Mouse (Mus musculus) liver, postnatal 0 days (tissue): ENCODE results near the gene Prickle4. TPM values are rescaled to one million over a fixed set of nuclear protein-coding genes. Genes with fewer than 3 reads are reported as not detected.

Experiments used
- ATAC-seq: fragments of 200-750 bp; cut with Nextera tagmentation; 2 replicates; pipeline ENCODE4 v1.8.0; 2017; ENCODE audit warnings: mild to moderate bottlenecking, moderate library complexity
- DNase-seq: peaks from one replicate; pipeline ENCODE4 v3.0.0-alpha.2; 2016
- H3K27ac ChIP-seq: fragments of 300-500 bp; sonication (generic); 2 replicates; pipeline ENCODE4 v1.5.1; 2014; ENCODE audit warnings: antibody characterized with exemption, moderate library complexity, mild to moderate bottlenecking, low read depth
- H3K27me3 ChIP-seq: fragments of 300-500 bp; sonication (generic); 2 replicates; pipeline ENCODE4 v1.6.1; 2014; ENCODE audit warnings: low read length, control low read depth, mixed read lengths; ENCODE audit not compliant: insufficient read depth
- H3K36me3 ChIP-seq: fragments of 300-500 bp; sonication (generic); replicated peaks from 2 replicates; pipeline ENCODE4 v1.6.1; 2014; ENCODE audit warnings: mild to moderate bottlenecking, control low read depth, low read length, moderate library complexity, mixed read lengths; ENCODE audit not compliant: insufficient read depth
- H3K4me1 ChIP-seq: fragments of 300-500 bp; sonication (generic); 2 replicates; pipeline ENCODE4 v1.6.1; 2014; ENCODE audit warnings: antibody characterized with exemption, mild to moderate bottlenecking, control low read depth; ENCODE audit not compliant: insufficient read depth
- H3K4me2 ChIP-seq: fragments of 300-500 bp; sonication (generic); 2 replicates; pipeline ENCODE4 v1.6.1; 2014; ENCODE audit warnings: low read depth, mild to moderate bottlenecking, low read length, moderate library complexity, mixed read lengths
- H3K4me3 ChIP-seq: fragments of 300-500 bp; sonication (generic); 2 replicates; pipeline ENCODE4 v1.5.1; 2014; ENCODE audit warnings: low read depth, low read length
- H3K9ac ChIP-seq: fragments of 300-500 bp; sonication (generic); replicated peaks from 2 replicates; pipeline ENCODE4 v1.6.1; 2014; ENCODE audit warnings: mild to moderate bottlenecking, moderate library complexity
- H3K9me3 ChIP-seq: fragments of 300-500 bp; sonication (generic); 2 replicates; pipeline ENCODE4 v1.6.1; 2016; ENCODE audit warnings: mild to moderate bottlenecking, control low read depth, low read length, mixed read lengths
- CTCF ChIP-seq: sonication (generic); IDR thresholded peaks from 2 replicates; pipeline ENCODE4 v1.5.1; 2016; ENCODE audit warnings: antibody characterized with exemption, low read depth
- EP300 ChIP-seq: IDR thresholded peaks from 2 replicates; pipeline ENCODE4 v1.6.1; 2016; ENCODE audit warnings: antibody characterized with exemption, low read depth, mild to moderate bottlenecking
- WGBS: fragments of 180-500 bp; shearing (Covaris S2); extraction: QIAGEN DNeasy Blood & Tissue Kit; methylation state at CpG from one replicate; pipeline ENCODE4 v1.1.7; 2014; ENCODE audit not compliant: insufficient replicate concordance; 5-methylcytosine and 5-hydroxymethylcytosine counted together
- polyA plus RNA-seq: library from polyadenylated mRNA; unstranded; fragments of >200 nt; fragmentation: Nextera tagmentation; extraction: Ambion mirVana; gene quantifications from 2 replicates; pipeline ENCODE4 v1.2.1, GENCODE M21; 2015

The Prickle4 gene
- polyA plus RNA-seq, 1 experiment from 2014 or later: 0.25 TPM

- H3K4me3 ChIP-seq: no peak overlapping the region
- 82% methylated on average over 3 of the region's 3 CpGs for WGBS
- ATAC-seq (no peak), DNase-seq (no peak)
- no peak overlapping the region for H3K9ac ChIP-seq
- H3K27me3 ChIP-seq: peaks cover 10% of the 10 kb centered on the region
- no peaks in the 10 kb centered on the region for H3K9me3 ChIP-seq
- H3K4me2 ChIP-seq: no peak overlapping the region
- H3K4me1 ChIP-seq: peaks cover 24% of the 10 kb centered on the region
- H3K36me3 ChIP-seq: no peaks in the 10 kb centered on the region
- no peak for TF ChIP-seq CTCF
- no peak for TF ChIP-seq EP300
- H3K27ac ChIP-seq: no peak overlapping the region
Observed at GRCm38 (mm10) chr17:47691650-47692049, 2.9 kb downstream of the Prickle4 start.

- 94% methylated on average over 7 of the region's 8 CpGs for WGBS
- ATAC-seq (no peak), DNase-seq (no peak)
- no peaks in the 10 kb centered on the region for H3K9me3 ChIP-seq
- 0 out of 2 replicates have a peak overlapping the region, but pooled peaks have one; percentile 100 for H3K4me2 ChIP-seq
- H3K4me1 ChIP-seq: peaks cover 19% of the 10 kb centered on the region
- H3K27me3 ChIP-seq: 0 out of 2 replicates have a peak, but pooled peaks cover 2% of the 10 kb centered on the region
- no peak overlapping the region for H3K4me3 ChIP-seq
- no peak overlapping the region for H3K9ac ChIP-seq
- 0 out of 2 replicates have a peak, but pooled peaks cover 12% of the 10 kb centered on the region for H3K36me3 ChIP-seq
- no peak overlapping the region for H3K27ac ChIP-seq
- no peak for TF ChIP-seq CTCF
- TF ChIP-seq EP300: no peak
Observed at GRCm38 (mm10) chr17:47689894-47690293, 4.6 kb downstream of the Prickle4 start.

- Histone ChIP-seq H3K9me3 (no peaks in the 10 kb centered on the region), H3K27me3 (0 out of 2 replicates have a peak, but pooled peaks cover 2% of the 10 kb centered on the region), H3K36me3 (peaks cover 22% of the 10 kb centered on the region), H3K27ac (peak within 1 kb of the TSS; percentile 84), H3K4me1 (peaks cover 13% of the 10 kb centered on the region), H3K4me3 (peak within 1 kb of the TSS; percentile 82), H3K9ac (peak within 1 kb of the TSS; percentile 79), H3K4me2 (peak within 1 kb of the TSS; percentile 100)
- TF ChIP-seq CTCF: peak; percentile 15; the same call in 1 of the 2 replicates
- no peak for TF ChIP-seq EP300
- WGBS: 1% methylated on average over 48 of the region's 58 CpGs
- ATAC-seq (peak; percentile 40), DNase-seq (peak; percentile 76)
Observed at GRCm38 (mm10) chr17:47688608-47689575, 5.6 kb downstream of the Prickle4 start, which contains the start of gene Frs3. TSS of gene Frs3 (plus strand) at chr17:47689030.

GRCm38 (mm10) chr17:47688344-47688607 is 6.3 kb downstream of the Prickle4 start, which contains the start of gene Tomm6:
TSS of gene Tomm6 (minus strand) at chr17:47688386.
- H3K9me3 ChIP-seq: no peaks in the 10 kb centered on the region
- no peak for DNase-seq
- H3K9ac ChIP-seq: peak within 1 kb of the TSS; percentile 79
- ATAC-seq: no peak
- H3K4me3 ChIP-seq: peak within 1 kb of the TSS; percentile 82
- TF ChIP-seq EP300 (no peak), CTCF (no peak)
- 0% methylated on average over 9 of the region's 9 CpGs for WGBS
- H3K4me1 ChIP-seq: peaks cover 13% of the 10 kb centered on the region
- H3K27me3 ChIP-seq: 0 out of 2 replicates have a peak, but pooled peaks cover 2% of the 10 kb centered on the region
- H3K27ac ChIP-seq: peak within 1 kb of the TSS; percentile 84
- H3K4me2 ChIP-seq: peak within 1 kb of the TSS; percentile 100
- H3K36me3 ChIP-seq: peaks cover 24% of the 10 kb centered on the region

GRCm38 (mm10) chr17:47687409-47688343 is 6.9 kb downstream of the Prickle4 start:
- Histone ChIP-seq H3K27me3 (0 out of 2 replicates have a peak, but pooled peaks cover 2% of the 10 kb centered on the region), H3K27ac (peak overlapping the region; percentile 84), H3K36me3 (peaks cover 24% of the 10 kb centered on the region), H3K4me2 (peak overlapping the region; percentile 100), H3K4me3 (peak overlapping the region; percentile 82), H3K9ac (peak overlapping the region; percentile 79), H3K9me3 (no peaks in the 10 kb centered on the region), H3K4me1 (peaks cover 13% of the 10 kb centered on the region)
- WGBS: under 1% methylated on average over 70 of the region's 70 CpGs
- peak; percentile 95 for DNase-seq
- TF ChIP-seq EP300: peak; percentile 54; the same call in 1 of the 2 replicates
- TF ChIP-seq CTCF: no peak
- peak; percentile 95 for ATAC-seq
